Mouse (Mus musculus) leukemia stem cell, adult 10-12 weeks (primary cell): ENCODE measurements around the gene Sh2b2. TPM values are rescaled to one million over a fixed set of nuclear protein-coding genes. Genes with fewer than 3 reads are reported as not detected.

Experiments used
- polyA plus RNA-seq: library from polyadenylated mRNA; stranded (reverse); fragments of >175 nt; gene quantifications from 2 replicates; pipeline ENCODE4 v1.2.3, GENCODE M21; 2012; ENCODE audit warnings: low replicate concordance

The Sh2b2 gene
- polyA plus RNA-seq = 19.7 and 31.1 TPM in 2 replicates

DNA sequence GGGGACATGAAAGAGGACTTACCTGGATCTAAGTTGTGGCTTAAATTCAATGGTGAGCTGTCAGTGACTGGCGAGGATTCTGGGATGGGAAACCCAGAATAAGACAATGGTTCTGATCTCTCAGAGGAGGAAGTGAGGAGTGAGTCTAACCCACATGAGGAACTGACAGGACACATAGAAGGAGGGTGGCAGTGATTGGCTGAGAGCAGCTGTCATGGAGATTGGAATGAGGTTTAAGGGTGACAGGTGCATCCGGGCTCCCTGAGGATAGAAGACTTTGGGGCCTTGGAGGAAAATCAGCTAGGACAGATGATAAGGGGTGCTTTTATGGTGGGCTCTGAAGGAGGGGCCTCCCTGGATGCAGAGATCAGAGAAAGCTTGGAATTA lies at the start of gene Sh2b2:
Gene Sh2b2, minus strand, starts transcription at position 105 of the 387 bp plus-strand sequence.

GRCm38 (mm10) chr5:136198474-136199391 lies 47.6 kb downstream of the Sh2b2 start, which contains the start of gene Prkrip1:
TSS of gene Prkrip1 (minus strand) at chr5:136198963.

DNA sequence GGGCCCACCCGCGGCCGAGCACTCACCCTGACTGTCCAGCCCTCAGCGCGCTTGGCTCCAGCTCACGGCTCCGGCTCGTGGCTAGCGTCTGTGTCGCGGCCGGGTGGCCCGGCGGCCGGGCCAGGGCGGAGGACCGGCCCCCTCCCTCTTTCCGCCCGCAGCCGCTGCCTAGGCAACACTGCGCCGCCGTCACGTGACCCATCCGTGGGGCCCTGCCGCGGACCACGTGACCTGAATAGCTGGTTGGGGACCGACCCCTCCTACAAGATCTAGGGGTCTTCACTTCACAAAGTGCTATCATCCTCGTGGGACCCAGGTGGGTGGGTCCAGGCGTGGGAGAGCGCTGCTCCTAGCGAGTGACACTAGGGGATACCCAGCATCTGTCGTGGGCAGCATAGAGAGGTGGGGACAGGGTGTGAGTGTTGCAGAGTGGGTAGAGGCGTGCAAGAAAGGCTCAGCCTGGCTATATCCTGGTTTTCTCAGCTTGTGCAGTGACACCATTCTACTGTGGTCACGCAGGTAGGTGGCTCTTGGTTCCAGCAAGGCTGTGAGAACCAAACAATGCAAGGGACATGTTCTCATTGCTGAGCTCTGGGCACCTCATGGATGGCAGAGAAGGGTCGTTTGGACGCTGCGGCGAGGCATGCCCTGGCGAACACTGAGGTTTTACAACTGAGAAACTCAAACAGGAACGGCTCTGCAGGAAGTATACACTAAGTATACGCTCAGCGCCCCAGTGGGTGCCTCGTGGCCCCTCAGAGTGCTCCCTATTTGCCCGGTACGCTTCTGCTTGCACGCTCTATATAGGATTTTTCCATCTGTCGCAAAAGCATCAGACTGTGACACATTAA lies 75.6 kb downstream of the Sh2b2 start, which contains the start of gene Orai2:
Gene Orai2, minus strand, starts transcription at position 202 of the 851 bp plus-strand sequence.

Other genes starting within 250 kb of the Sh2b2 start
- 0.14 and 0.20 TPM in 2 replicates for gene Upk3b, start 208.1 kb downstream of the Sh2b2 start, polyA plus RNA-seq
- gene Upk3bl, start 192.1 kb downstream of the Sh2b2 start, polyA plus RNA-seq = not detected in 2 replicates
- 8.1 and 9.3 TPM in 2 replicates for gene Rasa4, start 162.6 kb downstream of the Sh2b2 start, polyA plus RNA-seq
- gene Polr2j, start 129.9 kb downstream of the Sh2b2 start, polyA plus RNA-seq = 16.3 and 42.3 TPM in 2 replicates
- gene Lrwd1, start 110.5 kb downstream of the Sh2b2 start, polyA plus RNA-seq = 98.4 and 153 TPM in 2 replicates
- 36.7 and 46.7 TPM in 2 replicates for gene Alkbh4, start 110.4 kb downstream of the Sh2b2 start, polyA plus RNA-seq
- 16.6 and 22.8 TPM in 2 replicates for gene Orai2, start 75.8 kb downstream of the Sh2b2 start, polyA plus RNA-seq
- gene Prkrip1, start 47.6 kb downstream of the Sh2b2 start, polyA plus RNA-seq = 15.0 and 69.6 TPM in 2 replicates